Mouse (Mus musculus): Measurements from ENCODE around the gene Anp32b.

The Anp32b gene

GRCm38 (mm10) chr4:46452855-46453719 is 2.4 kb downstream of the Anp32b start:
- no peak for DNase-seq (ENCODE audit: low read depth)

- no peak for DNase-seq (ENCODE audit: low read depth)
These were observed 3.6 kb downstream of the Anp32b start for GRCm38 (mm10) chr4:46454097-46454864.

GRCm38 (mm10) chr4:46456762-46457161 is 6.1 kb downstream of the Anp32b start:
- no peak for DNase-seq (ENCODE audit: low read depth)

- DNase-seq (ENCODE audit: low read depth), result peak; percentile 60
These were observed 6.5 kb downstream of the Anp32b start for GRCm38 (mm10) chr4:46457186-46457585.

GRCm38 (mm10) chr4:46458411-46458810 is 7.7 kb downstream of the Anp32b start:
- DNase-seq (ENCODE audit: low read depth), result peak; percentile 6

GRCm38 (mm10) chr4:46463130-46463830 is 12.6 kb downstream of the Anp32b start:
- DNase-seq (ENCODE audit: low read depth), result peak; percentile 50

GRCm38 (mm10) chr4:46465740-46466139 is 15.0 kb downstream of the Anp32b start:
- DNase-seq (ENCODE audit: low read depth), result no peak

GRCm38 (mm10) chr4:46475101-46475500 is 24.4 kb downstream of the Anp32b start:
- no peak for DNase-seq (ENCODE audit: low read depth)

- DNase-seq (ENCODE audit: low read depth), result no peak
These were observed 28.4 kb downstream of the Anp32b start for GRCm38 (mm10) chr4:46479081-46479480.

GRCm38 (mm10) chr4:46485696-46486417 is 35.2 kb downstream of the Anp32b start:
- no peak for DNase-seq (ENCODE audit: low read depth)

GRCm38 (mm10) chr4:46487348-46487747 is 36.6 kb downstream of the Anp32b start:
- peak; percentile 39 for DNase-seq (ENCODE audit: low read depth)

GRCm38 (mm10) chr4:46489028-46489925 is 38.6 kb downstream of the Anp32b start, which contains the start of gene Nans:
Nans (plus strand) TSS chr4:46489248.
- peak; percentile 96 for DNase-seq (ENCODE audit: low read depth)

GRCm38 (mm10) chr4:46493071-46493470 is 42.4 kb downstream of the Anp32b start:
- DNase-seq (ENCODE audit: low read depth), result no peak

GRCm38 (mm10) chr4:46495543-46495942 is 44.8 kb downstream of the Anp32b start:
- no peak for DNase-seq (ENCODE audit: low read depth)

GRCm38 (mm10) chr4:46497286-46497892 is 46.7 kb downstream of the Anp32b start:
- peak; percentile 80 for DNase-seq (ENCODE audit: low read depth)

- no peak for DNase-seq (ENCODE audit: low read depth)
These were observed 47.8 kb downstream of the Anp32b start for GRCm38 (mm10) chr4:46498511-46498910.

- peak; percentile 61 for DNase-seq (ENCODE audit: low read depth)
These were observed 48.3 kb downstream of the Anp32b start for GRCm38 (mm10) chr4:46498976-46499375.

GRCm38 (mm10) chr4:46502606-46503502 is 52.2 kb downstream of the Anp32b start:
- no peak for DNase-seq (ENCODE audit: low read depth)

- DNase-seq (ENCODE audit: low read depth), result no peak
These were observed 53.2 kb downstream of the Anp32b start for GRCm38 (mm10) chr4:46503881-46504280.

All from NIH3T3 (cell line).